Comparison of ENCODE assay signal across 8 mouse cellular contexts in genomic region chr2:33558233-33558632, GRCm38 (mm10).
DNase-seq lines count a peak whose midpoint lies in the region; ATAC-seq and TF ChIP-seq lines count a peak whose summit lies in the region.
"Had no signal": no experiment of that assay in that cellular context is flagged by ENCODE, and none has a peak within 500 bp of the region (broad histone marks: within the 10 kb centered on the region; RNA-seq: fewer than 3 reads in every experiment).

No protein-coding gene starts in this region.

- H3K4me2 ChIP-seq in lung, postnatal 0 days (replicated peaks; ENCODE audit: low read depth, low read length) = no peak overlapping the region

- H3K4me3 ChIP-seq in lung, postnatal 0 days (ENCODE audit: low read depth, low read length) = no peak overlapping the region
- H3K4me3 ChIP-seq: limb, embryonic 13.5 days had no signal

- DNase-seq in CD4-positive helper T cell, adult 2 months (ENCODE audit: low read depth, low spot score) = peak; percentile 42
- DNase-seq in MEL-GATA-1-ER (ENCODE audit: extremely low read depth, low read depth) = peak; percentile 25
- DNase-seq in cerebellum, adult 9-10 months = peak; percentile 84
- DNase-seq in frontal cortex, postnatal 25 days (ENCODE audit: low spot score in 2 of 2) = peak; percentile 76 to 77
- DNase-seq in large intestine, adult 2 months (ENCODE audit: low read depth, low spot score) = peak; percentile 32
- DNase-seq in lung, postnatal 0 days (ENCODE audit: low spot score) = peak; percentile 75
- peak; percentile 90 to 91 for DNase-seq in right cerebral cortex, adult 2 months (ENCODE audit: low spot score in 2 of 2)

- no peak overlapping the region for H3K9ac ChIP-seq in lung, postnatal 0 days (replicated peaks; ENCODE audit: low read depth)
- H3K9ac ChIP-seq: limb, embryonic 13.5 days had no signal

- ATAC-seq in lung, postnatal 0 days = no peak

- no peaks in the 10 kb centered on the region for H3K27me3 ChIP-seq in lung, postnatal 0 days (replicated peaks; ENCODE audit: insufficient read depth, low read length)

- no peaks in the 10 kb centered on the region for H3K4me1 ChIP-seq in lung, postnatal 0 days (ENCODE audit: insufficient read depth, low read depth, low read length)

- no peak overlapping the region for H3K27ac ChIP-seq in lung, postnatal 0 days (ENCODE audit: low read length)
- H3K27ac ChIP-seq: limb, embryonic 13.5 days had no signal

- WGBS in large intestine, adult 2 months = 2% methylated on average over 6 of the region's 6 CpGs
- 5% methylated on average over 6 of the region's 6 CpGs for WGBS in lung, postnatal 0 days

- no peaks in the 10 kb centered on the region for H3K9me3 ChIP-seq in lung, postnatal 0 days (ENCODE audit: low read length)
- H3K9me3 ChIP-seq: limb, embryonic 13.5 days had no signal

- TF ChIP-seq CTCF in lung, postnatal 0 days (IDR thresholded peaks at IDR 0.05) = peak; percentile 99

- no peaks in the 10 kb centered on the region for H3K36me3 ChIP-seq in lung, postnatal 0 days (ENCODE audit: insufficient read depth, low read length)
- H3K36me3 ChIP-seq: limb, embryonic 13.5 days had no signal

- TF ChIP-seq EP300 in lung, postnatal 0 days (IDR thresholded peaks at IDR 0.05) = no peak

Comparison
In these comparisons a context has a peak if more than half of its experiments do, and no peak if none do; other contexts are left out.
1. DNase-seq: peak in every context shown above with its lines; median percentile 90 in right cerebral cortex, adult 2 months; 84 in cerebellum, adult 9-10 months; 76 in frontal cortex, postnatal 25 days; 75 in lung, postnatal 0 days; 42 in CD4-positive helper T cell, adult 2 months; 32 in large intestine, adult 2 months; 25 in MEL-GATA-1-ER.